Mouse (Mus musculus) small intestine, adult 2 months (tissue): ENCODE results near the gene Spem2.

ENCODE experiments used
- CTCF ChIP-seq: fragments of 200-500 bp; IDR thresholded peaks from 2 replicates; pipeline ENCODE4 v1.5.1; 2012; ENCODE audit warnings: low read depth, mild to moderate bottlenecking, control low read depth, inconsistent platforms, low read length, moderate library complexity, mixed read lengths; ENCODE audit not compliant: insufficient replicate concordance, insufficient read length; ENCODE audit errors: extremely low read depth
- POLR2A ChIP-seq: fragments of 200-500 bp; IDR thresholded peaks from 2 replicates; pipeline ENCODE4 v1.6.1; 2012; ENCODE audit warnings: low read depth, mild to moderate bottlenecking, control low read depth, inconsistent platforms, low read length, moderate library complexity

- TF ChIP-seq CTCF, result no peak
- TF ChIP-seq POLR2A, result no peak
Measured at GRCm38 (mm10) chr11:69818365-69818764, at the start of gene Spem2.
